Mouse (Mus musculus): ENCODE data around the gene Nme8.

GRCm38 (mm10) chr13:19612963-19613362, 84.6 kb downstream of the Nme8 start:
- TF ChIP-seq HCFC1 (IDR thresholded peaks at IDR 0.05; ENCODE audit: borderline replicate concordance, insufficient read depth, low read length) (no peak), ZNF384 (IDR thresholded peaks at IDR 0.05; ENCODE audit: low read depth, low read length) (no peak), MAFK (IDR thresholded peaks at IDR 0.05; ENCODE audit: insufficient read depth, low read depth, low read length) (no peak), ZC3H11A (IDR thresholded peaks at IDR 0.05; ENCODE audit: borderline replicate concordance, low read depth, low read length) (no peak), CHD2 (IDR thresholded peaks at IDR 0.05; ENCODE audit: low read depth, low read length) (no peak)
